Mouse (Mus musculus) embryonic facial prominence, embryonic 13.5 days (tissue): ENCODE measurements around the gene Syt1. TPM values are rescaled to one million over a fixed set of nuclear protein-coding genes. Genes with fewer than 3 reads are reported as not detected.

Experiments
- ATAC-seq: fragments of 200-750 bp; cut with Nextera tagmentation; 2 replicates; pipeline ENCODE4 v1.8.0; 2017; ENCODE audit warnings: low read depth; ENCODE audit not compliant: insufficient number of reproducible peaks, insufficient read depth, low FRiP score, low TSS enrichment
- H3K27ac ChIP-seq: fragments of 300-500 bp; sonication (generic); 2 replicates; pipeline ENCODE4 v1.5.1; 2015; ENCODE audit warnings: moderate library complexity, mild to moderate bottlenecking, inconsistent platforms
- H3K27me3 ChIP-seq: fragments of 300-500 bp; sonication (generic); 2 replicates; pipeline ENCODE4 v1.6.1; 2015; ENCODE audit warnings: mild to moderate bottlenecking, inconsistent platforms
- H3K36me3 ChIP-seq: fragments of 300-500 bp; sonication (generic); 2 replicates; pipeline ENCODE4 v1.6.1; 2015; ENCODE audit warnings: mild to moderate bottlenecking, inconsistent platforms
- H3K4me1 ChIP-seq: fragments of 300-500 bp; sonication (generic); 2 replicates; pipeline ENCODE4 v1.6.1; 2015; ENCODE audit warnings: inconsistent platforms
- H3K4me2 ChIP-seq: fragments of 300-500 bp; sonication (generic); 2 replicates; pipeline ENCODE4 v1.6.1; 2015; ENCODE audit warnings: moderate library complexity, mild to moderate bottlenecking, inconsistent platforms
- H3K4me3 ChIP-seq: fragments of 300-500 bp; sonication (generic); 2 replicates; pipeline ENCODE4 v1.5.1; 2015; ENCODE audit warnings: mild to moderate bottlenecking, inconsistent platforms
- H3K9ac ChIP-seq: fragments of 300-500 bp; sonication (generic); 2 replicates; pipeline ENCODE4 v1.6.1; 2015; ENCODE audit warnings: mild to moderate bottlenecking, inconsistent platforms
- H3K9me3 ChIP-seq: fragments of 300-500 bp; sonication (generic); 2 replicates; pipeline ENCODE4 v1.6.1; 2016; ENCODE audit warnings: inconsistent platforms
- WGBS: fragments of 180-500 bp; shearing (Covaris S2); methylation state at CpG from one replicate; pipeline ENCODE4 v1.1.7; 2015; ENCODE audit warnings: mixed read lengths; 5-methylcytosine and 5-hydroxymethylcytosine counted together
- polyA plus RNA-seq: library from polyadenylated mRNA; unstranded; fragments of >200 nt; fragmentation: Nextera tagmentation; extraction: Ambion mirVana; gene quantifications from 2 replicates; pipeline ENCODE4 v1.2.1, GENCODE M21; 2015

Syt1 gene
- 2.6 and 3.5 TPM in 2 replicates for polyA plus RNA-seq

DNA sequence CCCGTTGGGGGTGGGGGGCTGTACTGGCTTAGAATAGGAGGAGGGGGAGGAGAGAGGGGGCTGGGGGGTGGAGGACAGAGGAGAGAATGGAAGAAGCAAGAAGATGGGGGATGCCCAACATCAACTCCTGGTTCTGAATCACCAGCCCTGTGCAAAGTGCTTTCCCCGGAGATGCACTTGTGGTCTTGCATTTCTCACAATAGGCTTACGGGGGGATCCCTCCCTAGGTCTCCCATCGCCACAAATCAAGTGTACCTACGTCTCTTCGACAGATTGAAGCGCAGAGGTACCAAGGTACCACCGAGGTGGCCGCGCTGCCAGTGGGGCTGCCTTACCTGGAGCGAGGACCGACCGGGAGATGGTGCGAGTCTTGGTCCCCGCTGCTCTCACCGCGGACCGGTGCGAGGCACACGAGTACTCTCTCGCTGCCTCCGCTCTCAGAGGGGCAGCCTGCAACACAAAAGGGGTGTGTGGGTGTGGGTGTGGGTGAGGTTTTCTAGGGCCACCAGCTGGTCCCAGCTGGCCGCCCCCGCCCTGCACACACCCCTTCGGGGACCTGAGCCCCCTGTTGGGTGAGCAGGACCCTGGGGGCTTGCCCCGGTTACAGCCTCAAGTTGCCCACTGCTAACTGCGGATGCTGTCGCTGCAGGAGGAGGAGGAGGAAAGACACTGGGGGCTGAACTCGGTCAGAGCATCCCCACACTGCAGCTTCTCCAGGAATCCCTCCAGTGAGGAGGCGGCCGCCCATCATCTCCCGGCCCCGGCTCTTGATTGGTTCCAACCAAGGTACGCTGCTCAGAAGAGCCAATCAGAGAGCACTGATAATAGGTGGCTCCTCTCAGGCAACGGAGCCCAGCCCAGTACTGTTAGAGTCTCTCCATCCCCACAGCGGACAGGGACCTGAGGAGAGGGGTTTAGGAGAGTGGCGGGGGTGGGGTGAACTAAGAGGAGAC, at the start of gene Syt1:
TSS of gene Syt1 (minus strand) at position 742 of the 953 bp plus-strand sequence.
- under 1% methylated on average over 37 of the region's 37 CpGs for WGBS
- Histone ChIP-seq H3K4me3 (peak within 1 kb of the TSS; percentile 53), H3K9me3 (no peaks in the 10 kb centered on the region), H3K27ac (no peak within 1 kb of the TSS), H3K4me1 (peaks cover 19% of the 10 kb centered on the region), H3K27me3 (peaks cover 43% of the 10 kb centered on the region), H3K9ac (peak within 1 kb of the TSS; percentile 49), H3K4me2 (peak within 1 kb of the TSS; percentile 98), H3K36me3 (no peaks in the 10 kb centered on the region)
- peak; percentile 95 for ATAC-seq

DNA sequence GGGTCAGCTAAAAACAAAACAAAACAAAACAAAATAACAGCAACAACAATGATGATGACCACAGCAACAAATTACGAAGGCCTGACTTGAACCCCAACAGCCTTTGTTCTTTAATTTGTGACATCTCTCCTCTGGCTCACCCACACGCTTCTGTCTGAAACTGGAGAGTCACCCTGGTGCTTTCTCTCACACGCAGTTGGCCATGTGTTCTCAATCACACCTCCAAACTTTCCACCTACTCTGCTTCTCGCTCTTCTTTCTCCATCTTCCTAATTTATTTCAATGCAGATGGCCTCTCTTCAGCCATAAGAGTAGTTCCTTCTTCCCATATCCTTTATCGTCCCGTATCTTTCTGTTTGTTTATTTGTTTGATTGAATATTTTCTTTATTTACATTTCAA, 45.7 kb upstream of the Syt1 start:
- 84% methylated on average over 6 of the region's 6 CpGs for WGBS
- no peak overlapping the region for H3K27ac ChIP-seq
- H3K9ac ChIP-seq: no peak overlapping the region
- no peaks in the 10 kb centered on the region for H3K4me1 ChIP-seq
- no peaks in the 10 kb centered on the region for H3K36me3 ChIP-seq
- H3K4me3 ChIP-seq: no peak overlapping the region
- ATAC-seq: no peak
- H3K4me2 ChIP-seq: no peak overlapping the region
- no peaks in the 10 kb centered on the region for H3K9me3 ChIP-seq
- H3K27me3 ChIP-seq: no peaks in the 10 kb centered on the region

DNA sequence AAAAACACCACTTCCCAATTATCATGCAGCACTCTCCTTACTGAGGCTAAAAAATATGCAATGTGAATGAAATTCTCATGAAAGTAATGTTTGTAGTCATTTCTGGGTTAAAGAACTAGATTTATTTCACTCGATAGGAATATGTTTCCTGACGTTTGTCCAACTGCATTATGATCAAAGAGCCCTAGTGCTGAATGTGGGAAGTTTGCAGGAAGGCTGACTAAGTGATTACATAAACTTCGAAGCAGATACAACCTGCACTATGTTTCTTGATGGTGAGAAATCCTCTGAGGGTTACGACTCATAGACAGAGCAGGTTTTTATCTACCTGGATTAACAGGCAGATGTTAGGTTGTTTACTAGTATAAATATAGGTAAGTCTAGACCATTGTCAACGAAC, 36.8 kb upstream of the Syt1 start:
- Histone ChIP-seq H3K27me3 (no peaks in the 10 kb centered on the region), H3K9me3 (no peaks in the 10 kb centered on the region), H3K9ac (no peak overlapping the region), H3K27ac (no peak overlapping the region), H3K4me3 (no peak overlapping the region), H3K4me1 (no peaks in the 10 kb centered on the region), H3K36me3 (no peaks in the 10 kb centered on the region), H3K4me2 (no peak overlapping the region)
- no peak for ATAC-seq
- WGBS: 74% methylated on average over 5 of the region's 5 CpGs

DNA sequence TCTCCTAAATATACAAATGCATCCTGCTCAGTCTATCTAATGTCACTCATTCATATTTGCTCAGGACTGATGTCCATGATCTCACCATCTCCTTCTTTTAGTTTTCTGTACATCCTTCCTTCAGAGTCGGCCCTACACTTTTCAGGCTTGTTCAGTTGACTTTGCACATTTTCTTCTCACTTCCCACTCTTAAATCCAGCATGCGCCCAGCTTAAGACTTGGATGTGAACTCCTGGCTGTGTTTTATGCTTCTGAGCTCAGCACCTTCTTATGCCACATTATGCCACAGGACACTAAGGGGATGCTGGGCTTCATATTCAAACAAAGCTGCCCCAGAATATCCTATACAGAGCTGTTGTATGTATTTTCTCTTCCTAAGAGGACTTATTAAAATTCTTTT, 36.2 kb upstream of the Syt1 start:
- Histone ChIP-seq H3K27ac (no peak overlapping the region), H3K27me3 (no peaks in the 10 kb centered on the region), H3K9ac (no peak overlapping the region), H3K4me3 (no peak overlapping the region), H3K4me2 (no peak overlapping the region), H3K4me1 (no peaks in the 10 kb centered on the region), H3K9me3 (no peaks in the 10 kb centered on the region), H3K36me3 (no peaks in the 10 kb centered on the region)
- no peak for ATAC-seq
- WGBS: 87% methylated on average over 2 of the region's 2 CpGs

DNA sequence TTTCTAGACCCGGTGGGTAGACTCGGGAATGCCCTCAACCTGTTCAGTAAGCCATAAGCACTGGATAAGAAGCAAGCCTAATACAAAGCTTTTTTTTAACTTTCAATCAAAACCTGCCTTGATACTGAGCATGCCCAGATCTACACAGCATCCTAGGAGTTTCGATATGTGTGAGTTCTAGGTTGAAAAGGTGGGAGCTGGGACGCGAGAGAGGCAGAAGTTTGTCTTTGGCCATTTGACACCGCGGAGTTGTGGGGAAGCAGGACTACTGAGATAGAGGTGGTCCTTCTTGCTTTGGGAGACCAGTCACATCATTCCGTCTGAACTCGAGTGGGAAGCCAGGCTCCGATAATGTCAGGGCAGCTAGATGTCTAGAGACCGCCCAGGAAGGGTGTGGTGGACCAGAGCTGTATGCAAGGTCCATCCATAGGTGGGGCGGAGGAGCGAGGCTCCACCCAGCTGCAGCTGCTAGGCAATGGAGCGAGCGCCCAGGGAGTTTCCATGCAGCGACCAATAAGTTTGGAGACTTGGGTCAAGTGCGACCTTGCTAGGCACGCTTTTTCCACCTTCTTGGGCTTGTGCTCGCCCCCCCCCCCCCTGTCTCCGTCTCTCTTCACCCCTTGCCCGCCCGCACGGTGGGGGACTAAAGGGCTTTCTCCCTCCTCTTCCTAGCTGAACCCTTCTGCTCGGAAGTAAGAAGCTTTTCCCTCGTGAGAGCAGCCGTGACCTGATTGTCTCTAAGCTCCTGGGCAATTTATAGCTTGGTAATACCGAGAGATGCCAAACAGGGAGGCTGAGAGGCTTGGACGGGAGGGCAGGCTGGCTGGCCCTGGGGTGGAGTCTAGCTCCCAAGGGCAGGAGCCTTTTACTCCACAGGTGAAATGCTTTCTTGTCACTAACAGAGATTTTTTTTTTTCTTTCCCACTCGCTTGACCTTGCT, 714 bp upstream of the Syt1 start:
- Histone ChIP-seq H3K9ac (peak overlapping the region; percentile 49), H3K4me2 (peak overlapping the region; percentile 98), H3K27me3 (peaks cover 43% of the 10 kb centered on the region), H3K4me3 (peak overlapping the region; percentile 53), H3K27ac (no peak overlapping the region), H3K36me3 (no peaks in the 10 kb centered on the region), H3K4me1 (peaks cover 19% of the 10 kb centered on the region), H3K9me3 (no peaks in the 10 kb centered on the region)
- 1% methylated on average over 29 of the region's 29 CpGs for WGBS
- ATAC-seq: peak; percentile 59; the same call in 1 of the 2 replicates

DNA sequence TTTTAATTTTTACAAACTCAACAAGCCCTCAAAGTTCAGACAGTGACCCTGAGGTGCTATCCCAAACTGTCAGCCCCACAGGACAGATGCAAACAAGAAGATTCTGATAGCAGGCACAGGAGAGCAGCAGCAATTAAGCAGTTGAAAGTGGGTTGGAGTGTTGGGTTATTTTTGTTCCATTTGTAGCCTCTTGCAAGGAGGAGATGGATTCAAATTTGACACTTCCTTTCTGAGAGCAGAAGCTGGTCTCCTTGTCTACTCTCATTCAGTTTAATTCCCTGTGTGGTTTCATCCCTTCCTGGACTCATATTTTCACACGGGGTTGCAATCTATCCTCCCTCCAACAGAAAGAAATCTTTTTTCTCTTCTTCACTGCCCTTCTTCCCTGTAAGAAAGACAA, 951 bp downstream of the Syt1 start:
- Histone ChIP-seq H3K27ac (no peak overlapping the region), H3K36me3 (no peaks in the 10 kb centered on the region), H3K9ac (no peak overlapping the region), H3K9me3 (no peaks in the 10 kb centered on the region), H3K4me2 (peak overlapping the region; percentile 98), H3K27me3 (peaks cover 43% of the 10 kb centered on the region), H3K4me3 (peak overlapping the region; percentile 53), H3K4me1 (peaks cover 19% of the 10 kb centered on the region)
- 6% methylated on average over 1 of the region's 1 CpGs for WGBS
- ATAC-seq: no peak

DNA sequence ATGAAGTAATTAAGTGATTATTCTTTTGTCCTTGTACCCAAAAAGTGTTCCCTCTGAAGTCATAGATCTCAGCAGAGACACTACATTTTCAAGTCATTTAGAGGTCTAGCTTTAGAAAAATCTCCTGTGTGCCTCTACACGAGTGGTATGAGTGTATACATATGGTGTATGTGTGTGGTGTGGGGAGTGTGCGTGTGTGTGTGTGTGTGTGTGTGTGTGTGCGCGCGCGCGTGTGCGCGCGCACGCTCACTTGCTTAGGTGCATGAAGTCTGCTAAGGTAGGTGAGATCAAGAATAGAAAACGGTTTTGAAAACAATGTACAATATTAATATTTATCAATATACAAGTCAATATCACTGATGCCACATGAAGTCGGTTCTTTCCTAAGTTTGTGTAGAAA, 2.3 kb downstream of the Syt1 start:
- ATAC-seq: no peak

DNA sequence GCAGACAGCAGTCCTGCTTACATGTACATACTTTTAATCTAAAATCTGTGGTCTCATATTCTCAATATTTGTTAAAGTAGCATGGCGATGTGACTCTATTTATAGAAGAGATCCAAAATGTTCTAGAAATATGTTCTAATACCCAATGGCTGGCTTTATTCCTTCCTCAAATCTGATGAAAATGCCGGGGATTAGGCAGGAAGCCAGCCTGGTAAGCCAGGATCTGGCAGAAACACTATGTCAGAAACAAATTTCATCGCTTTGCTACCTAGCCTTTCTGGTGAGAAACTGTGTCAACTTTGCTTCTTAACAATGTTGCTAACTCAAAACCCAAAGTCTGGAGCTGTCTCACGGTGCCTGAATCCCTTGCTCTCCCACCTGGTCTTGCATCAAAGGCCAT, 7.3 kb downstream of the Syt1 start:
- Histone ChIP-seq H3K27me3 (peaks cover 2% of the 10 kb centered on the region; the same call in 1 of the 2 replicates), H3K36me3 (no peaks in the 10 kb centered on the region), H3K4me2 (no peak overlapping the region), H3K27ac (no peak overlapping the region), H3K4me1 (0 out of 2 replicates have a peak, but pooled peaks cover 2% of the 10 kb centered on the region), H3K9ac (no peak overlapping the region), H3K4me3 (no peak overlapping the region), H3K9me3 (no peaks in the 10 kb centered on the region)
- 68% methylated on average over 4 of the region's 4 CpGs for WGBS
- no peak for ATAC-seq

More for the DNA sequence above, 2.3 kb downstream of the Syt1 start:
- Histone ChIP-seq H3K4me2 (no peak overlapping the region), H3K36me3 (no peaks in the 10 kb centered on the region), H3K4me1 (peaks cover 21% of the 10 kb centered on the region), H3K9ac (no peak overlapping the region), H3K27me3 (peaks cover 43% of the 10 kb centered on the region), H3K27ac (no peak overlapping the region), H3K4me3 (no peak overlapping the region), H3K9me3 (no peaks in the 10 kb centered on the region)
- 94% methylated on average over 13 of the region's 13 CpGs for whole genome bisulfite sequencing

DNA sequence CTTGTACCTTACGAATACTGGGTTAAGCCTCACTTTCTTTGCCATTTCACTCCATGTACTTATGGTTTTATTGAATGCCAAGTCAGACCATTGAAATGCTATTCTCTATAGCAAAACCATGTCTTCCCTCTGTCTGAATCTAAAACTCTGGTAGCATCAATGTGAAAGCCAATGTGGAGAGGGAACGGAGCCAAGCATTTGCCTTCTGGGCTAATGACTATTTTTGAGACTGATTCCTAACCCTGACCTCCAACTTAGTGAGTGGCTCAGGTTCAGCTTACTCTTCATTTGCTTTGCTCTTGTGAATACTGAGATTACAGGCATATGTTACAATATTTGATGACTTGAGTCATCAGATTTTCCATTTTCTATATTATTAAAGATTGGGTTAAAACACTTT, 23.5 kb downstream of the Syt1 start:
- Histone ChIP-seq H3K4me2 (no peak overlapping the region), H3K36me3 (no peaks in the 10 kb centered on the region), H3K4me3 (no peak overlapping the region), H3K9me3 (no peaks in the 10 kb centered on the region), H3K27ac (no peak overlapping the region), H3K4me1 (no peaks in the 10 kb centered on the region), H3K27me3 (no peaks in the 10 kb centered on the region), H3K9ac (no peak overlapping the region)
- ATAC-seq: no peak
- 89% methylated on average over 2 of the region's 2 CpGs for WGBS

DNA sequence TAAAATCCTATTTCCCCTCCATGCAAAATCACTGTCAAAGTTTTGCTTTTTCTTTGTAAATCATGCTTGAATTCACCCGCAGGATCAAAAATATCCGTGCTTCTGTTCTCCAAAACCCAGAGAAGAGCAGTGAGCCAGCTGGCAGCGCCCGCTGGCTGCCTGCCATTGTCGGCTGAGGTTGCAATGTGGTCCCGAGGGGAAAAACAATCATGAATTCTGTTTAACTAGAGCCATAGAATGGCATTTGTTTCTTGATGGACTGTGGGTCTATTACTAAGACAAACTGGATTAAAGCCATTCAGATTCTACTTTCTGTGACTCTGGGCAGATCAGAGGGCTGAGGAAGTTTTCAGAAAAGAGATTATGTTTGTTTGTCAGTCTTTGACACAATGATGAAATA, 31.1 kb downstream of the Syt1 start:
- Histone ChIP-seq H3K27me3 (no peaks in the 10 kb centered on the region), H3K36me3 (no peaks in the 10 kb centered on the region), H3K9me3 (no peaks in the 10 kb centered on the region), H3K9ac (no peak overlapping the region), H3K4me3 (no peak overlapping the region), H3K4me2 (no peak overlapping the region), H3K27ac (no peak overlapping the region), H3K4me1 (peaks cover 2% of the 10 kb centered on the region; the same call in 1 of the 2 replicates)
- ATAC-seq: no peak
- 40% methylated on average over 6 of the region's 6 CpGs for WGBS

DNA sequence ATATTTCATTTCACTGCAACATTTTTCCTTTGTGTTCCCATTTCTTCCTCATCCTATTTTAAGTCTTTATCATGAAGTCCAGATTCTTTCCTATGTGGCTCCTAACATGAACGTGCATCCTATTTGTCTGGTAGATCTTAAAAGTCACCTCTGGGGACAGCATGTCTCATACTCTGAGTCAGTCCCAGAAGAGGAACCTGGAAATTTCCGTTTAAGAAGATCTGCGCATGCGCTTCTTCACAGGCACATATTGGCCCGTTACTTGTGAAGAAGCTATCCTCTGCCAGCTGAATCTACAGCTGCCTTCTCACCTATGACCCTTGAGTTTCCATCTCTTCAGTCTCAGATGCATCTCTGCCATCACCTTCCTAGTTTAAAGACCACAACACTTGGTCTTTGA, 55.8 kb downstream of the Syt1 start:
- H3K9me3 ChIP-seq: no peaks in the 10 kb centered on the region
- H3K27me3 ChIP-seq: no peaks in the 10 kb centered on the region
- 83% methylated on average over 5 of the region's 5 CpGs for WGBS
- no peak overlapping the region for H3K4me3 ChIP-seq
- H3K36me3 ChIP-seq: no peaks in the 10 kb centered on the region
- no peak for ATAC-seq
- no peak overlapping the region for H3K27ac ChIP-seq
- H3K9ac ChIP-seq: no peak overlapping the region
- H3K4me2 ChIP-seq: no peak overlapping the region
- H3K4me1 ChIP-seq: no peaks in the 10 kb centered on the region
